Mouse (Mus musculus) retina, embryonic 14.5 days (tissue): ENCODE data around the gene Akap9.
"Not testable (repeated sequence)": the region's sequence is repeated elsewhere in the genome, so short reads cannot be mapped to it uniquely, and the experiment has no call there.

Source experiments
- DNase-seq: peaks from one replicate; pipeline ENCODE4 v3.0.0-alpha.2; 2015; ENCODE audit warnings: low spot score

Akap9 gene

GRCm38 (mm10) chr5:4039351-4039750 is 111.5 kb downstream of the Akap9 start:
- no peak for DNase-seq

- DNase-seq = no peak
Observed at GRCm38 (mm10) chr5:4040372-4040771, 112.5 kb downstream of the Akap9 start.

DNA sequence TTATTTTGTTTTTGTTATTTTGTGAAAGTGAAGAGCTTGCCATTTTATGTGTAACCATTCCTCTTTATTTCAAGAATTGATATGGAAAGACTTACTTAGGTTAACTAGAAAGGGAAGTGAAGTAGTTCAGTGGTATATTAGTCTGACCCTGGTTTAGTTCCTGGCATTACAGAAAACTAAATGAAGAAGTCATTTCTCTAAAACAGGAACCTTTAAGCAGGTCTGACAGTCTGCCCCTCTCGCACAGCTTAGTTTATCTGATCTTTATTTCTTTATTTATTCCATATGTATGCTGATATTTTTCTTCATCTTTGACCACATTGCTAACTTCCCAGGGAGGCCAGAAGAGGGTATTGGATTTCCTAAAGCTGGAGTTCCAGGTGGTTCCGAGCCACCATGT is 113.1 kb downstream of the Akap9 start:
- no peak for DNase-seq

GRCm38 (mm10) chr5:4060313-4060712 is 132.5 kb downstream of the Akap9 start:
- DNase-seq = no peak

DNA sequence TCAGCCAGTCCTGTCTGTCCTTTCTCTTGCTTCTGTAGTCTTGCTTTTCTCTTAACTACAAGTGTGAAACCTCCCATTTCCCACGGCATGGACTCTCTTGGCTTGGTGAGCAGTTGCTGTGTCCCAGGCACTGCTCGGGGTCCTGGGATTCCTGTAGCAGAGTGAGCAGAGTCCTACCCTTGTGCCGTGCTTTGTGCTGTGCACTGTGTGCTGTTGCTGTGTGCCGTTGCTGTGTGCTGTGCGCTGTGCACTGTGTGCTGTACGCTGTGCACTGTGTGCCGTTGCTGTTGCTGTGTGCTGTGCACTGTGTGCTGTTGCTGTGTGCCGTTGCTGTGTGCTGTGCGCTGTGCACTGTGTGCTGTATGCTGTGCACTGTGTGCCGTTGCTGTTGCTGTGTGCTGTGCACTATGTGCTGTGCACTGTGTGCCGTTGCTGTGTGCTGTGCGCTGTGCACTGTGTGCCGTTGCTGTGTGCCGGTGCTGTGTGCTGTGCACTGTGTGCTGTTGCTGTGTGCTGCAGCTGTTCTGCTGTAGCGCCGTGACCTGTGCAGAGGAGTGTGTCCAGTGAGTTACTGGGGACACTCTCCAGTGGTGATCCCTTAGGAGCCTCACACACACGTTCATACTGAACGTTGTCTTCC is 138.7 kb downstream of the Akap9 start:
- no peak for DNase-seq

GRCm38 (mm10) chr5:4067203-4067602 is 139.3 kb downstream of the Akap9 start:
- DNase-seq = no peak

GRCm38 (mm10) chr5:4079086-4079485 is 151.2 kb downstream of the Akap9 start:
- DNase-seq = no peak

- no peak for DNase-seq
Observed at GRCm38 (mm10) chr5:4080861-4081260, 153.0 kb downstream of the Akap9 start.

DNA sequence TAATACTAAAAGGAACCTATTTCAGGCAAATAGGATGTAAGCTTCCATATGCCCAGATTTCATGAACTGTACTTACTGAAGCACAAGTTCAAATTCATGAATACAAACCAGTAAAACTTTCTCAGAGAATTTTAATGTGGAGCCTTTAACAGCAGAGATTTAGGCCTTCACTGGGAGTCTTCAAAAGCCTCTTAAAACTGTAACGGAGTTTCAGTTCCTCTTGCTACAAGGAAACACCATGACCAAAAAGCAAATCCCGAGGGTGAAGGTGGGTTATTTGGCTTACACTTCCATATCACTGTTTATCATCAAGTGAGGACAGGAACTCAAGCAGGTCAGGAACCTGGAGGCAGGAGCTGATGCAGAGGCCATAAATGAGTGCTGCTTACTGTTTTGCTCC is 153.7 kb downstream of the Akap9 start:
- no peak for DNase-seq

DNA sequence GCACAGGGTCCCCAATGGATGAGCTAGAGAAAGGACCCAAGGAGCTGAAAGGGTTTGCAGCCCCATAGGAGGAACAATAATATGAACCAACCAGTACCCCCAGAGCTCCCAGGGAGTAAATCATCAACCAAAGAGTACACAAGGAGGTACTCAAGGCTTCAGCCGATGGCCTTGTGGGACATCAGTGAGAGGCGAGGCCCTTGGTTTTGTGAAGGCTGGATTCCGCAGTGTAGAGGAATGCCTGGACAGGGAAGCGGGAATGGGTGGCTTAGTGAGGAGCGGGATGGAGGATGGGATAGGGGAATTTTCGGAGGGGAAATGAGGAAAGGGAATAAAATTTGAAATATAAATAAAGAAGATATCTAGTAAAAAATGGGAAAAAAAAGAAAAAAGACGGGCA is 157.1 kb downstream of the Akap9 start:
- no peak for DNase-seq

DNA sequence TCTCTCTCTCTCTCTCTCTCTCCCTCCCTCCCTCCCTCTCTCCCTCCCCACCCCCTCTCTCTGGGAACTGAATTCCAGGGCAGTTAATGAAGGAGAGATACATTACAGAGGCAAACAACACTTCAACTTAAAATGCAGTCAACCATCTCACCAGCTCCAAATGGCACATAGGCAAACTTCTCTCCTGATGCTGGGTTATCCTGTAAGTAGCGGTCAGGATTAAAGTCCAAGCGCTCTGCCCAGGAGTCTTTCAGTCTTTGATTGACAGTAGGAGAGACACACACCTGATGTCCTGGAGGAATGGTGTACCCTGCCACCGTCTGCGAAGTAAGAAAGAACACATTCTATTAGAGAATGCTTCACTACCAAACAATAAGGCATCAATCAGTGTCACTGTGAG is 158.5 kb downstream of the Akap9 start:
- DNase-seq = no peak

DNA sequence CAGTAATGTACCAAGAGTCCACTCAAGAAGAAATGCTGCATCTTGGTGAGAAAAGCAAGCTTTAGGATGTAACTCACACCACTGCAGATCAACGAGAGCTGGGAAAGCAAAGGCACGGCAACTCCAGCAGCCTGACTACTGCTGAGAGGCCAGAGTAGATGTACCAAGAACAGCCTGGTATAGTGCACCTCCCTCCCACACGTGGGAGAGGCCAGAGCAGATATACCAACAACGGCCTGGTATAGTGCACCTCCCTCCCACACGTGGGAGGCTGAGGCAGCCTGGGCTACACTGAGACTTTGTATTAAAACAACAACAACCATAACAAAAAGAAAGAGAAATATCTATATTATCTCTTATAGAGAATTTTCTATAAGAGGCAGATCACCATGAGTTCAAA is 160.3 kb downstream of the Akap9 start:
- no peak for DNase-seq

GRCm38 (mm10) chr5:4094471-4094870 is 166.6 kb downstream of the Akap9 start:
- DNase-seq = no peak

DNA sequence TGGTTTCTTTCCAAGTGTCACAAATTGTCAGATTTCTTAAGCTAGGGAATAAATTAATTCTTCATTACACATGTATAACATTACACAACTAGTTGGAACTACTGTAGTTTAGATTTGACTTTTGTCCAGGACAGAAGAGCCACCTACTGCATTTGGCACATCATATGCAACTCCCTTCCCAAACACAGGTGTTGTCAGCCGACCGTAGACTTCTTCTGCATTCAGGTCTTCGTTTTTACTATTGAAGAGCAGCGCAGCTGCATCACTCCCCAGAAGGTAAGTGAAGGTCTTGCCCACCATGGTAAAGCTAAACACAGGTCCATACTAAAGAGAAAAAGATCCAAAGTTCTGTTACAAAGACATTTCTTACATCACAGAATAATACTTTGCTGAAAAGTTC is 173.2 kb downstream of the Akap9 start:
- DNase-seq = no peak

- peak; percentile 16 for DNase-seq
Observed at GRCm38 (mm10) chr5:4101770-4102169, 173.9 kb downstream of the Akap9 start.

GRCm38 (mm10) chr5:4103626-4104340 is 175.9 kb downstream of the Akap9 start:
- peak; percentile 9 for DNase-seq

GRCm38 (mm10) chr5:4104341-4105040 is 176.6 kb downstream of the Akap9 start, which contains the start of gene Cyp51:
Gene Cyp51 (minus strand): TSS chr5:4104746.
- peak; percentile 93 for DNase-seq

DNA sequence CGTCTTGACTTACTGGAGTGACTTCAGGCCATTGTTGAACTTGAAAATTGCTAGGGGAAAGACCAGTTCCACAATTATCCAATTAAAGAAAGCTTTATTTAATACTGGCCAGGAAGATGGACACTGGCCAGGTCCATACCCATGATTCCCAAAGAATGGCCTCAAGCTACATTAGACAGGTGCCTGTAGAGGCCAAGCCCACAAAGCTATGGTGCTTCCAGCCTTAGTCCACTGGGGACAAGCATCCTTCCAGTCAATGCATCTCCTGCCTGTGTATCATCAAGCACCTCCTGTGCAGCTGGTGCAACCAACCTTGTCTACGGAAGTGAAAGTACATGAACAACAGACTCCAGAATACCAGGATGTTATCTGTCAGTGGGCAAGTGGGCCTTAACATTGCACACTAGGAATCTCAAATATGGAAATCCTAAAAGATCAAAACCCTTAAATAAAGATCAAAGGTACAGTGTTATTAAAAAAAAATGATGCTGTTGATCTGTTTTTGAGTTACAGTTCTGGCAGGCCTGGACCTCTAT is 177.9 kb downstream of the Akap9 start:
- DNase-seq = peak; percentile 2

DNA sequence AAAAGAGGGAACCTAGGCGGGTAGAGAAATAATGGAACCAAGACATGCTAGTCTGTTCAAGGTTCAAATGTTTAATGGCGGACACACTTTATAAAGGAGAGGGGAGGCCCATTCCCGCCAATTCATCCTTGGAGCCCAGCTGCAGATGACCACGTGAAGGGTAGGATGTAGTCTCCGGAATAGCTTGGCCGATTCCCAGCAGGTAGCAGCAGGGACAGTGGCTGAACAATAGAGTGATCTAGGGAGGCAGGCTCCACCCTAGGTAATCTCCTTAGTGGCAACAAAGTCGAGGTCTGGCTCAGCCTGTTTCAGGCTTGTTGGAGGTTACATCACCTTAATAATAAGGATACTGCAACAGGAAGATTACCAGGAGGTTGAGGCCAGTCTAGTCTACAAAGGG is 179.2 kb downstream of the Akap9 start:
- not testable (repeated sequence) for DNase-seq

- DNase-seq = no peak
Observed at GRCm38 (mm10) chr5:4112570-4113098, 184.8 kb downstream of the Akap9 start.
